Mouse (Mus musculus): Measurements from ENCODE around the gene Bbs12. TPM values are rescaled to one million over a fixed set of nuclear protein-coding genes. Genes with fewer than 3 reads are reported as not detected.
A peak's percentile ranks its signal among the peaks of the same experiment; 100 is the strongest.

The Bbs12 gene
- polyA plus RNA-seq, 1 experiment: 4.9 TPM

- no peaks in the 10 kb centered on the region for H3K4me1 ChIP-seq (ENCODE audit: control insufficient read depth, insufficient read depth, low read length)
- no peak for TF ChIP-seq CTCF (IDR thresholded peaks at IDR 0.05; ENCODE audit: borderline replicate concordance, insufficient read depth, low read length)
- TF ChIP-seq POLR2A (IDR thresholded peaks at IDR 0.05; ENCODE audit: low read depth, low read length): no peak
- no peak overlapping the region for H3K27ac ChIP-seq (ENCODE audit: insufficient read depth, low read length)
- H3K4me3 ChIP-seq (ENCODE audit: insufficient read depth, low read length): no peak overlapping the region
These were observed 23.1 kb upstream of the Bbs12 start for GRCm38 (mm10) chr3:37289237-37289636.

- no peak overlapping the region for H3K4me3 ChIP-seq (ENCODE audit: insufficient read depth, low read length)
- H3K4me1 ChIP-seq (ENCODE audit: control insufficient read depth, insufficient read depth, low read length): no peaks in the 10 kb centered on the region
- H3K27ac ChIP-seq (ENCODE audit: insufficient read depth, low read length): no peak overlapping the region
- no peak for TF ChIP-seq POLR2A (IDR thresholded peaks at IDR 0.05; ENCODE audit: low read depth, low read length)
- no peak for TF ChIP-seq CTCF (IDR thresholded peaks at IDR 0.05; ENCODE audit: borderline replicate concordance, insufficient read depth, low read length)
These were observed 21.3 kb upstream of the Bbs12 start for GRCm38 (mm10) chr3:37290881-37291541.

GRCm38 (mm10) chr3:37291929-37292328, 20.4 kb upstream of the Bbs12 start:
- TF ChIP-seq CTCF (IDR thresholded peaks at IDR 0.05; ENCODE audit: borderline replicate concordance, insufficient read depth, low read length) (no peak), POLR2A (IDR thresholded peaks at IDR 0.05; ENCODE audit: low read depth, low read length) (no peak)
- no peak overlapping the region for H3K27ac ChIP-seq (ENCODE audit: insufficient read depth, low read length)
- H3K4me1 ChIP-seq (ENCODE audit: control insufficient read depth, insufficient read depth, low read length): no peaks in the 10 kb centered on the region
- no peak overlapping the region for H3K4me3 ChIP-seq (ENCODE audit: insufficient read depth, low read length)

GRCm38 (mm10) chr3:37292654-37293053, 19.7 kb upstream of the Bbs12 start:
- H3K4me3 ChIP-seq (ENCODE audit: insufficient read depth, low read length): no peak overlapping the region
- TF ChIP-seq CTCF (IDR thresholded peaks at IDR 0.05; ENCODE audit: borderline replicate concordance, insufficient read depth, low read length) (no peak), POLR2A (IDR thresholded peaks at IDR 0.05; ENCODE audit: low read depth, low read length) (no peak)
- H3K4me1 ChIP-seq (ENCODE audit: control insufficient read depth, insufficient read depth, low read length): no peaks in the 10 kb centered on the region

GRCm38 (mm10) chr3:37299470-37299869, 12.9 kb upstream of the Bbs12 start:
- TF ChIP-seq POLR2A (IDR thresholded peaks at IDR 0.05; ENCODE audit: low read depth, low read length): no peak
- H3K27ac ChIP-seq (ENCODE audit: insufficient read depth, low read length): no peak overlapping the region
- no peak overlapping the region for H3K4me3 ChIP-seq (ENCODE audit: insufficient read depth, low read length)
- no peaks in the 10 kb centered on the region for H3K4me1 ChIP-seq (ENCODE audit: control insufficient read depth, insufficient read depth, low read length)

More at GRCm38 (mm10) chr3:37292654-37293053, 19.7 kb upstream of the Bbs12 start:
- H3K27ac ChIP-seq (ENCODE audit: insufficient read depth, low read length): no peak overlapping the region

GRCm38 (mm10) chr3:37302685-37303084, 9.7 kb upstream of the Bbs12 start:
- Histone ChIP-seq H3K27ac (ENCODE audit: insufficient read depth, low read length) (no peak overlapping the region), H3K4me3 (ENCODE audit: insufficient read depth, low read length) (no peak overlapping the region), H3K4me1 (ENCODE audit: control insufficient read depth, insufficient read depth, low read length) (no peaks in the 10 kb centered on the region)
- TF ChIP-seq CTCF (IDR thresholded peaks at IDR 0.05; ENCODE audit: borderline replicate concordance, insufficient read depth, low read length): peak; percentile 72
- TF ChIP-seq POLR2A (IDR thresholded peaks at IDR 0.05; ENCODE audit: low read depth, low read length): no peak

GRCm38 (mm10) chr3:37303392-37304139, 8.8 kb upstream of the Bbs12 start:
- Histone ChIP-seq H3K27ac (ENCODE audit: insufficient read depth, low read length) (peak overlapping the region; percentile 12; the same call in 1 of the 2 replicates), H3K4me1 (ENCODE audit: control insufficient read depth, insufficient read depth, low read length) (no peaks in the 10 kb centered on the region), H3K4me3 (ENCODE audit: insufficient read depth, low read length) (no peak overlapping the region)
- TF ChIP-seq CTCF (IDR thresholded peaks at IDR 0.05; ENCODE audit: borderline replicate concordance, insufficient read depth, low read length): no peak
- TF ChIP-seq POLR2A (IDR thresholded peaks at IDR 0.05; ENCODE audit: low read depth, low read length): no peak

GRCm38 (mm10) chr3:37311897-37312369, 421 bp upstream of the Bbs12 start:
- Histone ChIP-seq H3K4me1 (ENCODE audit: control insufficient read depth, insufficient read depth, low read length) (peaks cover 2% of the 10 kb centered on the region; the same call in 1 of the 2 replicates), H3K4me3 (ENCODE audit: insufficient read depth, low read length) (peak overlapping the region; percentile 68), H3K27ac (ENCODE audit: insufficient read depth, low read length) (no peak overlapping the region)
- TF ChIP-seq CTCF (IDR thresholded peaks at IDR 0.05; ENCODE audit: borderline replicate concordance, insufficient read depth, low read length) (no peak), POLR2A (IDR thresholded peaks at IDR 0.05; ENCODE audit: low read depth, low read length) (no peak)

- Histone ChIP-seq H3K4me3 (ENCODE audit: insufficient read depth, low read length) (peak overlapping the region; percentile 16; the same call in 1 of the 2 replicates), H3K4me1 (ENCODE audit: control insufficient read depth, insufficient read depth, low read length) (peaks cover 2% of the 10 kb centered on the region; the same call in 1 of the 2 replicates), H3K27ac (ENCODE audit: insufficient read depth, low read length) (peak overlapping the region; percentile 82)
- TF ChIP-seq POLR2A (IDR thresholded peaks at IDR 0.05; ENCODE audit: low read depth, low read length) (peak; percentile 58), CTCF (IDR thresholded peaks at IDR 0.05; ENCODE audit: borderline replicate concordance, insufficient read depth, low read length) (no peak)
These were observed 1.0 kb downstream of the Bbs12 start for GRCm38 (mm10) chr3:37313371-37313770.

GRCm38 (mm10) chr3:37316233-37316632, 3.9 kb downstream of the Bbs12 start:
- H3K4me1 ChIP-seq (ENCODE audit: control insufficient read depth, insufficient read depth, low read length): peaks cover 2% of the 10 kb centered on the region; the same call in 1 of the 2 replicates
- H3K4me3 ChIP-seq (ENCODE audit: insufficient read depth, low read length): no peak overlapping the region
- TF ChIP-seq CTCF (IDR thresholded peaks at IDR 0.05; ENCODE audit: borderline replicate concordance, insufficient read depth, low read length) (no peak), POLR2A (IDR thresholded peaks at IDR 0.05; ENCODE audit: low read depth, low read length) (no peak)
- H3K27ac ChIP-seq (ENCODE audit: insufficient read depth, low read length): no peak overlapping the region
